Mouse (Mus musculus): Measurements from ENCODE around the gene Ak1. TPM values are rescaled to one million over a fixed set of nuclear protein-coding genes. Genes with fewer than 3 reads are reported as not detected.

Ak1 gene
- total RNA-seq, 2 experiments from 2014 or later, result 156 TPM

DNA sequence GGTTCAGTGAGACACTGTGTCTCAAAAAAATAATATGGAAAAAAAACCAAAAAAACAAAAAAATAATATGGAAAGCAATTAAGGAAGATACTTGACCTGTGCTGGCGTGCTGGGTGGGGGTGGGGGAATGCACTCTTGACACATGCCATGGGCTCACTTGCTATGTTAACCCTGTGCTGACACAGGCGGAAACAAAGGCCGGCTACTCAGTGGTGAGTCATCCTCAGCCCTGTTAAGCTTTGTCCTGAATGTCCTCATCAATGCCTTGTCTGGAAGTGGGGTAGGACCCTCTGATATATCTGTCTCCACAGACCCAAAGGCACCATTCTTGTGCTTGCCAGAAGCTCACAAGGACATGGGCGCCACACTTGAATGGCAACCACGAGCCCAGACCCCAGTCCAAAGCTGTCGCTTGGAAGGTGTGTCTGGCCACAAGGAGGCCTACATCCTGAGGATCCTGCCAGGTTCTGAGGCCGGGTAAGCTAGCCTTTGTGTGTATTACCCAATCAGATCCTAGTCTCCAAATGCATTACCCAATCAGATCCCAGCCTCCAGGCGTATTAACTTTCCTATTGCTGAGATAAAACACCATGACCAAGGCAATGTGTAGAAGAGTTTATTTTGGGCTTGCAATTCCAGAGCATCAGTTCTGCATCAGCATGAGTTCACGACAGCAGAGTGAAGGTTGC, 50.5 kb downstream of the Ak1 start:
- no peak for DNase-seq (ENCODE audit: extremely low spot score in 1 of 2, low spot score in 2 of 2)
- intact Hi-C loops (cut with DNase I), result no loop called here

DNA sequence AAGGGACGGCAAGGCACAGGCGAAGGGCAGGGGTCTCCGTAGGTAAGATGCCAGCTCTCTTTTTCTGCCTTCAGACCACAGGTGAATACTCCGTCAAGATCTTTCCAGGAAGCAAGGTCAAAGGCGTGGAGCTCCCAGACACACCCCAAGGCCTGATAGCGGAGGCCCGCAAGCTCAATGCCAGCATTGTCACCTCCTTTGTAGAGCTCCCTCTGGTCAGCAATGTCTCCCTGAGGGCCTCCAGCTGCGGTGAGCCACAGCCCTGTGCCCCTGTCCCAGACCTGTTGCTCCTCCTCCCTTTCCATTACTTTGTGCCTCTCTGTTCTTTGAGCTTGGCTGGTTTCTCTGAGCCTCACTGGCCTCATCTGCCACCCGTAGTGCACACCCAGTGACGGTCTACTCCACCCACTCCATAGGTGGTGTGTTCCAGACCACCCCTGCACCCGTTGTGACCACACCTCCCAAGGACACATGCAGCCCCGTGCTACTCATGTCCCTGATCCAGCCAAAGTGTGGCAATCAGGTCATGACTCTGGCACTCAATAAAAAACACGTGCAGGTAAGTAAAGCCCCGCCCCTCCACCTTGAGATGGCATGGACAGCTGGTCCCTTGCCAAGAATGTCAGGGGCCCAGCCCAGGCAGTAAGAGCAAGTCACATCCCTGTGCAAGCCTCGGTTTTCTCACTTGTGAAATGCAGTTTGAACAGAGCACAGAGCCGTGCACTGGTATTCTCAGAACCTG, 51.8 kb downstream of the Ak1 start:
- no peak for DNase-seq (ENCODE audit: extremely low spot score in 1 of 2, low spot score in 2 of 2)
- intact Hi-C loops (cut with DNase I), result no loop called here

DNA sequence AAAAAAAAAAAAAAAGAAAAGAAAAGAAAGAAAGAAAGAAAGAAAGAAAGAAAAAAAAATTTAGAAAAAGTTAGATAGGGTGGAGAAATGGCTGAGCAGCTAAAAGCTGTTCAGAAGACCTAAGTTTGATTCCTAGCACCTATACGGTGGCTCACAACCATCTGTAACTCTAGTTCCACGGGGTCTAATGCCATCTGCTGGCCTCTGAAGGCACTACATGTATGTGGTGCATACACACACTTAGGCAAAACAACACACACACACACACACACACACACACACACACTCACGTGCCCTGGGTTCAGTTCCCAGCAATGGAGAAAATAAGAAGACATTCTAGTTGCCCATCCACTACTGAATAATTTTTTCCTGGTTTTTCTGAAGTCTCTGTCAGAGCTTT, 55.3 kb downstream of the Ak1 start:
- DNase-seq (ENCODE audit: extremely low spot score in 1 of 2, low spot score in 2 of 2), result no peak
- intact Hi-C loops (cut with DNase I), result no loop called here

GRCm38 (mm10) chr2:32677683-32678082, 56.1 kb downstream of the Ak1 start:
- no peak for DNase-seq (ENCODE audit: extremely low spot score in 1 of 2, low spot score in 2 of 2)
- intact Hi-C loops (cut with DNase I), result no loop called here

DNA sequence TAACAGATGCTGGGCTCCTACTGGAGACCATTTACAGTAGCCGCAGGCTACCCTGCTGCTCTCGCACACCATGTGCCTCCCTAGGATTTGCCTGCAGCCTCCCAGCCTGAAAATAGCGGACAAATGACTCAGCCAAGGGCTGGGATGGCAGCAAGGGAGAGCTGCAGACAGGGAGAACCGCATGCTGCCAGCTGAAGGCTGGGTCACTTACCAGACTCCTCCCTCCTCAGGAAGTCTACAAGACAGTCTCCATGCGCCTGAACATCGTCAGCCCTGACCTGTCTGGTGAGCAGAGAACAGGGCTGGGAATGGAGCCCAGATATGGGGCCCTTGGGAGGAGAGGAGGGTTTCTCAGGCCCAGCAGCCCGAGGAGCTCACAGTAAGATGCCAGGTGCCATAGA, 58.5 kb downstream of the Ak1 start:
- peak in 1 of 2 experiments; percentile 32 for DNase-seq (ENCODE audit: extremely low spot score in 1 of 2, low spot score in 2 of 2)
- intact Hi-C loops (cut with DNase I), result no loop called here

GRCm38 (mm10) chr2:32680961-32681650, 59.5 kb downstream of the Ak1 start:
- DNase-seq (ENCODE audit: extremely low spot score in 1 of 2, low spot score in 2 of 2), result no peak
- intact Hi-C loops (cut with DNase I), result no loop called here

DNA sequence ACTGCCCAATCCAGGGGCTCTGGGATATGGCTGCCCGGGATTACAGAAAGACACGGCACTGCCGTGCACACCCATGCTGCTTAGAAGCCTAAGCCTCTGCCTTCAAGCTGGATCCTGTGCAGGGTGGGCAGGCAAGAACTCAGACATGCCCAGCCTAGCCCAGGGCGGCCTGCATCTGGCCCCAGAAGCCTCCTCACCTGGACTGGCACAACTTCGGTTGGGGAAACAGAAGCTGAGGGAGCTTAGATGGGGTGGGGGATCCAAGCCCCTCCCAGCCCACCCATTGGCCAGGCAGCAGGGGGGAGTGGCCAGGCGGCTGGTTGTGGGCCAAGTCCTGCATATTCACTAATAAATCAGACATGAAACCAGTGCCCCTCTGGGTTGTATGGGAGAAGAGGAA, 60.2 kb downstream of the Ak1 start:
- DNase-seq (ENCODE audit: extremely low spot score in 1 of 2, low spot score in 2 of 2), result no peak
- intact Hi-C loops (cut with DNase I), result no loop called here

DNA sequence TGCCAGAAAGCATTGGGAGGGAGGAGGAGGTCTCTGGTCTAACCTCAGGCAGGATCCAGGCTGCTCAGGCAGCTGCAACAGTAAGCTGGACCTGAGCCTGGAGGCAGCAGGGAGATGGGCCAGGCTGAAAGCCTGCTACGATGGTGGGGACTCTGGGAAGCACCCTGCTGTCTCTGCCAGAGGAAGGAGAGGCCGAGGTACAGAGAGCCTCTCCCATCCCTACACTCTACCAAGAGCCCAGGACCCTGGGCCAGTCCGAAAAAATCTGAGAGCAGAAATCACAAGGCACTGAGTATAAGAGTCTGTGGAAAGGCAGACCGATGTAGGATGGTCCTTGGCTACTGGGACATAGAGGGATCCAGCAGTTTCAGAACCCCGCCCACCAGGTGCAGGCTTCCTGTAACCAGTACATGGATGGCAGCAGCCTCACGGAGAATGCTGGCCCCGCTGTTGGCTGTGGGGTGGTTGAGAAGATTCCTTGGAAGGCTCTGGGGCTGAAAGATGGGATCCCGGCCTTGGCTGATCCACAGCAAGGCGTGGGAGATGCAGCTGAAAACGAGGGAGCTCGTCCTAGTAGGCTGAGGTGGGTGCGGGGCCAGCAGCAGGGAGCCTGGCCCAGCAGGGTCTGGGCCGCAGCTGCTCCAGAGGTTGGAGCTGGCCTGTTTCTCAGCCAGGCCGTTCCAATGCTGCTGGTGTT, 61.3 kb downstream of the Ak1 start:
- DNase-seq (ENCODE audit: extremely low spot score in 1 of 2, low spot score in 2 of 2), result no peak
- intact Hi-C loops (cut with DNase I), result no loop called here

DNA sequence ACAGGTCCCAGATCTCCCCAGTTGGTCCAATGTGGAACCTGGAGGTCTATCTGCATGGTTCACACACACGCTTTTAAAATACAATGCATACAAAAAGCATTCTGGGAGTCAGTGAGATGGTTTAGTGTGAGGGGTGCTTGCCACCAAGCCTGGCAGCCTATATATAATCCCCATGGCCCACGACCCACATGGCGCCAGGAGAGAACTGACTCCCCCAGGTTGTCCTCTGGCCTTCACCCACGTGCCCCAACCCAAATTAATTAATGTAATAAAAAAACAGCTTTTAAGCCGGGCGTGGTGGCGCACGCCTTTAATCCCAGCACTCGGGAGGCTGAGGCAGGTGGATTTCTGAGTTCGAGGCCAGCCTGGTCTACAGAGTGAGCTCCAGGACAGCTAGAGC, 62.1 kb downstream of the Ak1 start:
- intact Hi-C loops (cut with DNase I), result no loop called here
- DNase-seq (ENCODE audit: extremely low spot score in 1 of 2, low spot score in 2 of 2), result no peak

Small RNA genes lying within 50 kb of the gene (microRNA-seq; reads per million reads assigned to microRNA genes)
- not detected for gene Gm47291
- gene Mir1954, result not detected

Other genes starting within 250 kb of the Ak1 start
- 100 to 1,000 TPM; 168 to 176 TPM for gene 1110008P14Rik, start 239.8 kb upstream of the Ak1 start, total RNA-seq (2021)
- 1 to 10 TPM; 1.7 to 3.4 TPM for gene Lcn2, start 233.5 kb upstream of the Ak1 start, total RNA-seq (2021)
- 10 to 100 TPM; 46.5 to 46.9 TPM for gene Ptges2, start 225.9 kb upstream of the Ak1 start, total RNA-seq (2021)
- 1 to 10 TPM; 3.3 to 3.7 TPM for gene Naif1, start 171.3 kb upstream of the Ak1 start, total RNA-seq (2021)
- gene Slc25a25, start 170.3 kb upstream of the Ak1 start, total RNA-seq (2021), result 10 to 100 TPM; 48.9 to 51.3 TPM
- gene Fam102a, start 86.4 kb upstream of the Ak1 start, total RNA-seq (2021), result 10 to 100 TPM; 28.2 to 28.9 TPM
- gene Dpm2, start 50.9 kb upstream of the Ak1 start, total RNA-seq (2021), result 10 to 100 TPM; 83.9 to 86.8 TPM
- 10 to 100 TPM; 13.5 to 13.6 TPM for gene Pip5kl1, start 47.0 kb upstream of the Ak1 start, total RNA-seq (2021)
- 1 to 10 TPM in 1 of 2 experiments, under 1 TPM in 1; 0.81 to 1.2 TPM for gene 9430097D07Rik, start 46.1 kb upstream of the Ak1 start, total RNA-seq (2021)
- gene St6galnac4, start 34.7 kb upstream of the Ak1 start, total RNA-seq (2021), result 10 to 100 TPM; 32.3 to 32.6 TPM
- 100 to 1,000 TPM; 122 to 127 TPM for gene St6galnac6, start 22.0 kb upstream of the Ak1 start, total RNA-seq (2021)
- gene Eng, start 24.8 kb downstream of the Ak1 start, total RNA-seq (2021), result 10 to 100 TPM; 24.9 to 25.2 TPM
- gene Fpgs, start 82.4 kb downstream of the Ak1 start, total RNA-seq (2021), result 10 to 100 TPM; 11.4 to 14.4 TPM
- 10 to 100 TPM; 89.3 to 92.5 TPM for gene Cdk9, start 91.3 kb downstream of the Ak1 start, total RNA-seq (2021)
- gene Sh2d3c, start 99.3 kb downstream of the Ak1 start, total RNA-seq (2021), result 10 to 100 TPM; 33.0 to 37.3 TPM
- gene 6330409D20Rik, start 119.3 kb downstream of the Ak1 start, total RNA-seq (2021), result 1 to 10 TPM; 2.3 to 2.9 TPM
- gene Tor2a, start 135.5 kb downstream of the Ak1 start, total RNA-seq (2021), result 10 to 100 TPM; 28.6 to 28.9 TPM
- under 1 TPM; 0.22 to 0.36 TPM for gene Ttc16, start 153.9 kb downstream of the Ak1 start, total RNA-seq (2021)
- gene Ptrh1, start 154.0 kb downstream of the Ak1 start, total RNA-seq (2021), result 10 to 100 TPM in 1 of 2 experiments, 1 to 10 TPM in 1; 8.4 to 10.3 TPM
- gene Cfap157, start 162.7 kb downstream of the Ak1 start, total RNA-seq (2021), result not detected
- gene Stxbp1, start 225.5 kb downstream of the Ak1 start, total RNA-seq (2021), result 100 to 1,000 TPM; 862 to 881 TPM

Measured in left cerebral cortex, postnatal 10 days (tissue).